Mouse (Mus musculus) kidney, adult 11 months (tissue): ENCODE measurements around the gene Elf1.
"Not testable (repeated sequence)": the region's sequence is repeated elsewhere in the genome, so short reads cannot be mapped to it uniquely, and the experiment has no call there.

ENCODE experiments used
- DNase-seq: peaks from one replicate; pipeline ENCODE4 v3.0.0; 2022

Elf1 gene

GRCm38 (mm10) chr14:79480624-79481338 is at the start of gene Elf1:
TSS of gene Elf1 (plus strand) at chr14:79481194.
- peak; percentile 94 for DNase-seq

- DNase-seq: no peak
Observed at GRCm38 (mm10) chr14:79434068-79434467, 46.9 kb upstream of the Elf1 start.

DNA sequence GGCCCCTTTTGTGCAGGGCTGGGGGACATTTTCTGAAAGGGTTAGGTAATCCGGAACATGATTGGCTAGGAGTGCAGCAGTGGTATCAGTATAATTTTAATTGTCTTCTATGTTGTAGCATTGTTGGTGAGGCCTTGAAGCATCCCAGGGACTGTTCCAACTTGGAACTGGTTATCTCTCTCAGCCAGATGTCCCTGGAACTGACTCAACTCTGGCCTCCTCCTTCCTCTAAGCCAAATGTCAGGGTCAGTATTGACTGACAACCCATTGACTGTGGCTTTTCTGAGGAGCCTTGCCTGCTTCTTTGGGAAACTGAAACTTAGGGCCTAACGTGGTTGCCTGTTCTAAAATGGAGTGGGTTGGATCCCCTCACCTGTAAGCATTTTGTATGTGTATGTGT is 40.3 kb upstream of the Elf1 start:
- DNase-seq: no peak

DNA sequence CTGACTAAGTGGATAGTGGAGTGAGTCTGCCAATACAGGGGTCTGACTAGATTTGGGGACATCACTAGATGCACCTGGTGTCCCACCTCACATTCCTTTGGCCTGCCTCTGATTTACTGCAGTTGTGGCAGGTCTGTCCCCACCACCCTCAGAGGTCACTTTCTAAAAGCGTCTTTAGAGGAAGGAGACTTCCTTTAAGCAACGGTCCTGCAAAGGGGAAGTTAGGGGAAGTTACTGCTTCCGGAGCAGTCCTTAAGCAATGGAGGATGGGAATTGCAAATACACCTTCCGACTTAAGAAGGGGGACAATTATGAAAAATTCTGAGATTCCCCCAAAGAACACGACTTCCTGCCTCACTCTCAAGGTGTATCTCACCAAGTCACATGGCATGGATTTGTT is 39.6 kb upstream of the Elf1 start:
- DNase-seq: no peak

DNA sequence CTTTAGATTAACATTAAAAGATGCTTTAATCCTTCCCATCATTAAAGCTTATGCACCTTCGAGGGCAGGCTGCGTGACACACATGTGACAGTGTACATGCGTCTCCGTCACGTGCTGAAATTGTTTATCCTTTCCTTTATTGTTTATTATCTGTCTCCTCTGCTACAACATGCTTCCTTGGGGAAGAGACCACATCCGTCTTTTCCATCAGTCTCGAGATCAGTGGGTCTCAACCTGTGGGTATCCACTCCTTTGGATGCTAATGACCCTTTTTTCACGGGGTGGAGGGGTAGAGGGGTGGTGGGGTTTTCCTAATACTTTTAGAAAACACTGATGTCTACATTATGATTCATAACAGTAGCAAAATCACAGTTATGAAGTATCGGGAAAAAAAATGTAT is 36.4 kb upstream of the Elf1 start:
- no peak for DNase-seq

DNA sequence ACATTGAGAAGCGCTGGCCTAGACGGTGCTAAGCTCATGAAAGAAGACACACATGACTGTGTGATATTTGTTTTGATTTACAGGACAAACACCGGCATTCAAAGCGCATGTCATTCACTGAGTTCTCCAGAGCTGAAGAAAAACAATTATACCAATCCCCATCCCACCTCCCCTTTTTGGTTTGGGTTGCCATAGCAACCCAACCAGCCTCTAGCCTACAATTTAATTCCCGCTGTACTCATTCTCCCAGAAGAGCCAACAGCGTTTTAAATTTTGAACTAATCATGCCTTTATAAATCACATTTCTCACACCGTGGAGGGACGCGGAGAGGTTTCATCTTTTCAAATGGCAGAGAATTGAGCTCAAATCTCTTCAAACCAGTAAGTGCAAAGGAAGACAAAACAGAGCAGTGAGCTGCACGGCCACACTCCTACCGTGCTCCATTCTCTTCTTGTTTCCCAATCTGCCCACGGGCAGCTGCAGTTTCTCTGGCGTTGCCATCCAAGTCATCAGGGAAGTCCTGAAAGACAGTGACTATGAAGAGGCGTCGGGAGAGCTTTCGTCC is 35.9 kb upstream of the Elf1 start:
- DNase-seq: no peak

GRCm38 (mm10) chr14:79451681-79452590 is 29.1 kb upstream of the Elf1 start, which contains the start of gene Kbtbd6:
TSS of gene Kbtbd6 (plus strand) at chr14:79451835.
- DNase-seq: peak; percentile 69

- not testable (repeated sequence) for DNase-seq
Observed at GRCm38 (mm10) chr14:79452591-79452934, 28.4 kb upstream of the Elf1 start.

GRCm38 (mm10) chr14:79460401-79460800 is 20.6 kb upstream of the Elf1 start:
- DNase-seq: no peak

- no peak for DNase-seq
Observed at GRCm38 (mm10) chr14:79460988-79461387, 20.0 kb upstream of the Elf1 start.

DNA sequence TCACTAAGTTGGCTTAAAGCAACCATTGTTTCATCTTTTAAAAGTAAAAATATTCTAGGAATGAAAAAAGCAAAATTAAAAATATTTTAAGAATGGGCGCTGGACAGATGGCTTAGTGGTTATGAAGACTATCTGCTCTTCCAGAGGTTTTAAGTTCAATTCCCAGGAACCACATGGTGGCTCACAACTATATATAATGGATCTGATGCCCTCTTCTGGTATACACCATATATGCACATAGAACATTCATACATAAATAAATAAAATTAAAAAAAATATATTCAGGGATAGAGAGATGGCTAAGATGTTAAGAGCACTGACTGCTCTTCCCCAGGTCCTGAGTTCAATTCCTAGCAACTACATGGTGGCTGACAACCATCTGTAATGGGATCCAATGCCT is 15.4 kb upstream of the Elf1 start:
- no peak for DNase-seq

GRCm38 (mm10) chr14:79467621-79468020 is 13.4 kb upstream of the Elf1 start:
- peak; percentile 38 for DNase-seq

DNA sequence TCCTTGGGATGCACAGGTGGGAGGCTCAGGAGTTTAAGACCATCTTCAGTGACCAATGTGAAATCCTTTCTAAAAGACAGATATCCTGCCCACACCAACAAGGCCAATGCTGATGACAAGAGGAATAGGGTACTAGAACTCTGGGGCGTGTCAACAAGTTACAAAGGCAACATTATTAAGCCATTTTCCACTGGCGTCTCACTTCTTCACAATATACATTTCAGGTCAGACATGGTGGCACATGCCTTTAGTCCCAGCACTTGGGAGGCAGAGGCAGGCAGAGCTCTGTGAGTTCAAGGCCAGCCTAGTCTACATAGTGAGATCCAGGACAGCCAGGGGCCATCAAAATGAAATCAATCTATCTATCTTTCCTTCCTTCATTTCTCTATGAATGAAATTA is 7.6 kb upstream of the Elf1 start:
- DNase-seq: no peak

GRCm38 (mm10) chr14:79481339-79482151 is 551 bp downstream of the Elf1 start, which contains the start of gene Wbp4:
TSS of gene Wbp4 (minus strand) at chr14:79481520.
- peak; percentile 89 for DNase-seq

- peak; percentile 50 for DNase-seq
Observed at GRCm38 (mm10) chr14:79482251-79482661, 1.3 kb downstream of the Elf1 start.

GRCm38 (mm10) chr14:79482747-79483355 is 1.9 kb downstream of the Elf1 start:
- peak; percentile 27 for DNase-seq

GRCm38 (mm10) chr14:79483611-79484120 is 2.7 kb downstream of the Elf1 start:
- no peak for DNase-seq

DNA sequence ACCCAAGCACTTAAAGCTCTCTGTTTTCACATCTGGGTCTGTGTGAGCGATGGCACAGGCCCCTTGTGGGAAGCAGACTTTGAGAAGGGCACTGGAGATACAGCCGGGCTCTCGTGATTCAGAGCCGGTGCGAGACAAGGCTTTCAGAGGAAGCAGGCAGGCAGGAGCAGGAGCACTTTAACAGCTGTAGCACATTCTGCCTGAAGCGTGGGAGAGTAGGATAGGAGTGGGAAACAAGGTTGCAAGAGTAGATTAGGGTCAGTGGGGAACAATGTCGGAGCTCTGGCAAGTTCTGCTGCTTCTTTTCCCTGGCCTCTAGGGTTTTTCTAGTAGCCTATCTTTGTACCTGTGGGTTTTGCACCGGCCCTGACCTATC is 5.6 kb downstream of the Elf1 start:
- DNase-seq: no peak

DNA sequence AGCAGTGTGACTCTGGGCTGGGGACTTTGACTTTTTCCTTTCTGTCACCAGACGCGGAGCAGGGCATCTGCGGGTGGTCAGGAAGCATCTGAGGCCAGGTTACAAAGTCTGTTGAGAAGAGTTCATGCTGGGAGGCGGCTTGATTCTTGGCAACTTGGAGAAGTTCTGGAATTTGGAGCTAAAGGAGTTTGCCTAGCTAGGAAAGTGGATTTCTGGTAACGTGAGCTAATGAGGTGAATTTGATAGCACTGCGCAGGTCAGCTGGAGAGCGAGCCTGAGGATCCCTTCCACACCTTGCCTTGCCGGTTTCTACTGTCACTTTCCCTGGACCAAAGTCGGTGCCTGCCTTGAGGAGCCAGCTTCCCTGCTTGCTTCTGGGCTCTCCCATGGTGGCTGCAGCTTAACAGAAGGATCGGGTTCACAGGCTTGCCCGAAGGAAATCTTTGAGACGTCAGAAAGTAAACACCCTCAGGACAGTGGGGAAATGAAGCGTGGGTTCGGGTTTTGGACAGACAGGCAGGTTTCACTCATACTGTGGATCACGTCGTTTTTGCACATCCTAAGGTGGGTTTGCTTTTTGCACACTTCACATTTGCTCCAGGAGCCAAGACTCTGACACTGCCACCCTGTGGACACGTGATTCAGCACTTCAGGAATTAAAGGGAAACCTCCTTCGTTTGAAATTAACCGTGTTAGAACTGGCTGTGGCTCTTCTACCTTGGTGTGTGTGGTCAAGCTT is 6.2 kb downstream of the Elf1 start:
- DNase-seq: peak; percentile 85

DNA sequence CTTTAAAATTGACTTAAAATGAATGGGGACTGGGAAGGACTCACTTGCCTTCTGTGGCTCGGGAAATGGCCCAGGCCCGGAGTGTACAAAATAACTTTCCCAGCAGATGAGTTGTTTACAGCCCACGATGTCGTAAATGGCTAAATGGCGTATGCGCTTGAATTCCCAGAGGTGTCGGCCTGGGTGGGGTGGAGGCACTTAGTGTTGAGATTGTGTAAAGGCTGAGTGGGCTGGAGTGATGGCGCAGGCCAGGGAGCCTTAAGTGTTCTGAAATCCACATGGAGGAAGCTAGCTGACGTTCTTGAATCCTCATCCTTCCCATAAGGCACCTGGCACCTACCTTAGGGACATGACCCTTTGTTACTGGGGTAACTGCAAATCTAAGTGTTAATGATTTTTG is 7.5 kb downstream of the Elf1 start:
- peak; percentile 34 for DNase-seq

DNA sequence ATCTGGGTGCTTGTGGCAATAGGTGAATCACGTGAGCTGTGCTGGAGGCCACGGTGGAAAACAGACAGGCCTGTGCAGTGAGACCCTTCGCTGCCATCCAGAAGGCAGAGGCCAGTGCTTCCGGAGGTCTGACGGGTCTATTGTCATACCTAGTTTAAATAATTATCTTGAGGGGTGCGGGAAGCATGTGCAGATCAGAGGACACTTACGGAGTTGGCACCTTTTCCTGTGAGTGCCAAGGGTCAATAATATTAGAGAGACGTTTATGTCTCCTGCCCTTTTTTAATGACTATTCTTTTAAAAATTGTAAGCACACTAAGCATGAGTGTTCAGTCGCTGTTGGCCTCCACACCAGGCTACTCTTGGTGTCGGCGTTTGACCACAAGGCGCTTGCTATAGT is 8.2 kb downstream of the Elf1 start:
- DNase-seq: peak; percentile 38
